Mouse (Mus musculus) heart, embryonic 12.5 days (tissue): ENCODE measurements around the gene Tmeff2. TPM values are rescaled to one million over a fixed set of nuclear protein-coding genes. Genes with fewer than 3 reads are reported as not detected.

Source experiments
- ATAC-seq: fragments of 200-750 bp; cut with Nextera tagmentation; 2 replicates; pipeline ENCODE4 v1.8.0; 2017; ENCODE audit warnings: moderate TSS enrichment, moderate library complexity; ENCODE audit not compliant: insufficient number of reproducible peaks, low FRiP score
- H3K27ac ChIP-seq: fragments of 300-500 bp; sonication (generic); 2 replicates; pipeline ENCODE4 v1.5.1; 2016; ENCODE audit warnings: mild to moderate bottlenecking, moderate library complexity; ENCODE audit not compliant: poor library complexity, severe bottlenecking
- H3K27me3 ChIP-seq: fragments of 300-500 bp; sonication (generic); replicated peaks from 2 replicates; pipeline ENCODE4 v1.6.1; 2016; ENCODE audit warnings: mild to moderate bottlenecking, moderate library complexity
- H3K36me3 ChIP-seq: fragments of 300-500 bp; sonication (generic); 2 replicates; pipeline ENCODE4 v1.6.1; 2016; ENCODE audit warnings: mild to moderate bottlenecking, moderate library complexity
- H3K4me1 ChIP-seq: fragments of 300-500 bp; sonication (generic); replicated peaks from 2 replicates; pipeline ENCODE4 v1.6.1; 2016; ENCODE audit warnings: mild to moderate bottlenecking
- H3K4me2 ChIP-seq: fragments of 300-500 bp; sonication (generic); 2 replicates; pipeline ENCODE4 v1.6.1; 2016; ENCODE audit warnings: mild to moderate bottlenecking, moderate library complexity
- H3K4me3 ChIP-seq: fragments of 300-500 bp; sonication (generic); 2 replicates; pipeline ENCODE4 v1.5.1; 2016; ENCODE audit warnings: mild to moderate bottlenecking
- H3K9ac ChIP-seq: fragments of 300-500 bp; sonication (generic); 2 replicates; pipeline ENCODE4 v1.6.1; 2016; ENCODE audit warnings: mild to moderate bottlenecking, moderate library complexity
- H3K9me3 ChIP-seq: fragments of 300-500 bp; sonication (generic); replicated peaks from 2 replicates; pipeline ENCODE4 v1.6.1; 2016; ENCODE audit warnings: mild to moderate bottlenecking, moderate library complexity
- WGBS: fragments of 180-500 bp; shearing (Covaris S2); methylation state at CpG from one replicate; pipeline ENCODE4 v1.1.7; 2016; 5-methylcytosine and 5-hydroxymethylcytosine counted together
- polyA plus RNA-seq: library from polyadenylated mRNA; unstranded; fragments of >200 nt; fragmentation: Nextera tagmentation; extraction: Ambion mirVana; gene quantifications from 2 replicates; pipeline ENCODE4 v1.2.1, GENCODE M21; 2016

Gene Tmeff2
- polyA plus RNA-seq, 1 experiment from 2014 or later: 1.3 TPM

DNA sequence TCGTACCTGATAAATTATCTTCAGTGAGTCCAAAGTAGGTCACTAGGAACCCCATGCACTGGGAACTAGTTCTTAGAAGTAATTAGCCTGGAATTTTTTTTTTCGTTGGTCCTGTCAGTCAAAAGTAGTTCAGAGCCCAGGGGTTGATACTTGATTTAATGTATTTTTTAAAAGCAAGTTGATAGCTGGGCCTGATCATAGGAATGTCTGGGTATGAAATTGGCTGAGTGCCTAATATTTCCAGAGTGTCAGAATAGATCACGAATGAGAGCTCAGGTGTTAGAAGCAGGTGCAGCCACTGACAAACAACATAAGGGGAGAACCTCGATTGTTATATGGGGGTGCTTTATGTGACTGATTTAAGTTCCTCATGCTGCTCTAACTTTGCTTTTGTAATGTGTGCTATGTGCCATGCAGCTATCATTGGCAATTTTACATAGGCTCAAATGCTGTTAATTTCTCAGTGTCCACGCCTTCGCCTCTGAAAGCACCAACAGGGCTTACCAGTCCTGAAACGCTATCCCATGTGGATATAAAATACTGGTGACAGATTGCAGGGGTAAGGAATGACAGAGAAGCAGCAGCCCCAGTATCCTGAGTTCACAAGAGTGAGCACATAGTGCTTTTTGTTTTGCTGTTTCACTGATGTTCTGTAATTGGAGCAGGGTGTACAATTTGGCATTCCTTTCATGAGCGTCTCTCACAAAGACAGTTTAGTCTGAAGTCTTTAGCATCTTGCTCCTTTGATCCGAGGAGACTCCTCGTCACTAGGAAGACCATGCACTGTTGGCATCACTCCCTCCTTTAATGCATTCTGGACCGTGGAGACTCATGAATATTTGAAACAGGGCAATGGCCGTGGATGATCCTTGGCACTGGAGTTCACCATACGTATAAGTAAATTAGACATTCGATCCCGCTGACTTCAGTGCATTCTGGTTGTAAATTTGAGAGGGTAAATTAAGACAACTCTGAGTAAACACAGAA lies 175.6 kb downstream of the Tmeff2 start:
- 79% methylated on average over 15 of the region's 15 CpGs for WGBS
- no peak for ATAC-seq
- Histone ChIP-seq H3K9ac (no peak overlapping the region), H3K27ac (no peak overlapping the region), H3K27me3 (no peaks in the 10 kb centered on the region), H3K4me1 (no peaks in the 10 kb centered on the region), H3K9me3 (no peaks in the 10 kb centered on the region), H3K4me3 (no peak overlapping the region), H3K4me2 (no peak overlapping the region), H3K36me3 (no peaks in the 10 kb centered on the region)

- 79% methylated on average over 2 of the region's 2 CpGs for WGBS
Observed at GRCm38 (mm10) chr1:51088921-51089320, 188.5 kb downstream of the Tmeff2 start.

GRCm38 (mm10) chr1:51089803-51090202 lies 189.4 kb downstream of the Tmeff2 start:
- Histone ChIP-seq H3K4me3 (no peak overlapping the region), H3K9ac (no peak overlapping the region), H3K4me1 (no peaks in the 10 kb centered on the region), H3K27ac (no peak overlapping the region), H3K36me3 (no peaks in the 10 kb centered on the region), H3K9me3 (no peaks in the 10 kb centered on the region), H3K4me2 (no peak overlapping the region), H3K27me3 (no peaks in the 10 kb centered on the region)
- 87% methylated on average over 3 of the region's 3 CpGs for WGBS
- no peak for ATAC-seq

More at GRCm38 (mm10) chr1:51088921-51089320, 188.5 kb downstream of the Tmeff2 start:
- ATAC-seq: no peak
- Histone ChIP-seq H3K4me3 (no peak overlapping the region), H3K27ac (no peak overlapping the region), H3K4me1 (no peaks in the 10 kb centered on the region), H3K9me3 (no peaks in the 10 kb centered on the region), H3K9ac (no peak overlapping the region), H3K36me3 (no peaks in the 10 kb centered on the region), H3K27me3 (no peaks in the 10 kb centered on the region), H3K4me2 (no peak overlapping the region)

DNA sequence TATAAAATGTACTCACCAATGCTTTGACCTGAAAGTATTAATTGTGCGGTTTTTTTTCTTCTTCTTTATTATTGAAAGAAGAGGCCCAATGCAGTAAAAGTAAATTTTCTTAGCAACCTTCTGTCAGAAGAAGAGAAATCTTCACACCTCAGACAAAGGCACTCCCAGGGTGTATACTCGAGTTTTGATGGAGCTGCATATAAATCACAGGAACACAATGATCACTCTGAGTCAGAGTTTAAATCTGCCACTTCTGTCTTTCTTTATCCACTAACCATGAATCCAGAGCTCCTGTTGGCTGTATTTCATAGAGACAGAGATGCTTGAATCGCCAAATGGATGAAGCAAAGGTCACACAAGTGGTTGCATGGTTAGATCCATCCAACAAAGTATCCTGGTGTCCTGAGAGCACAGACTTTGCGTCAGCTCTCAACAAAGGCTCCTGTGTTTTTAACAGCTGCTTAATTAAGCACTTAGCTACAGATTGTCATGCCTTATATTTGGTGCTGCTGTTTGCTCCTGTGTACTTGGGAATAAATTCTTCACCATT lies 189.8 kb downstream of the Tmeff2 start:
- Histone ChIP-seq H3K36me3 (no peaks in the 10 kb centered on the region), H3K4me3 (no peak overlapping the region), H3K4me1 (no peaks in the 10 kb centered on the region), H3K9ac (no peak overlapping the region), H3K27ac (no peak overlapping the region), H3K27me3 (no peaks in the 10 kb centered on the region), H3K4me2 (no peak overlapping the region), H3K9me3 (no peaks in the 10 kb centered on the region)
- ATAC-seq: no peak
- WGBS: 78% methylated on average over 4 of the region's 4 CpGs

GRCm38 (mm10) chr1:51094713-51095112 lies 194.3 kb downstream of the Tmeff2 start:
- no peak for ATAC-seq
- Histone ChIP-seq H3K36me3 (no peaks in the 10 kb centered on the region), H3K4me1 (no peaks in the 10 kb centered on the region; the same call in 1 of the 2 replicates), H3K9ac (no peak overlapping the region), H3K4me3 (no peak overlapping the region), H3K27ac (no peak overlapping the region), H3K27me3 (no peaks in the 10 kb centered on the region), H3K4me2 (no peak overlapping the region), H3K9me3 (no peaks in the 10 kb centered on the region)
- 75% methylated on average over 2 of the region's 2 CpGs for WGBS

DNA sequence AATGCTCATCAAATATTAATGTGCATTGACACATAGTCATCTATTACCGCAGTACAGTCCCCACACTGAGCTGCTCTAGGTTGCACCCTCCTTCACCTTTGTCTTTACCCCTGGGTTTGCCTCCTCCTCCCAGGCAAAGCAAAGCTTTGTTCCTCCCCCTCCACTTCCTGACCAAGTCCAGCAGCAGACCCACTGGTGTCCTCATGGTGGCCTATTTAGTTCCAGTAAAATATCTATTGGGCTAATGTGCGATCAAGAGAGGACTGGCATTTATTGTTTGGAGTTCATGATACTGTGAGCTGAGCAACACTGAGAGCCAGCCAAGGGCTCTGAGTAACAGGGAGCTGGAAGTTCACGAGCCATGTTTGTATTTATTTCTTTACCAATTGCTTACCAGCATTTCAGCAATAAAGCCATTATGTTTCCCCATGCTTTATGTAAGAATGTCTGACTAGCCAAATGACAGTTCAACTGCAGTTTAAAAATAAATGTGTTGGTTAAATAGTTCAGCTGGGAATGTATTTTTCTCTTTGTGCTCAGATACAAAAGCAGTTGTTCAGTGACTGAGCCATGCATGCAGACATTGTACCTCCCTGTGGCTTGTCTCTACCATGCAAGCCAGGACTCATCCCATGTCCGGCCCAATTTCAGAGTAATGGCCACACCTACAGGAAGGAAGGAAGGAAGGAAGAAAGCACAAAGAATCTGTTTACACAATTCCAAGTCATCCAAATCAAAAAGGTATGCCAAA lies 196.6 kb downstream of the Tmeff2 start:
- 67% methylated on average over 4 of the region's 4 CpGs for WGBS
- Histone ChIP-seq H3K27me3 (no peaks in the 10 kb centered on the region), H3K27ac (no peak overlapping the region), H3K9me3 (no peaks in the 10 kb centered on the region), H3K4me2 (no peak overlapping the region), H3K9ac (no peak overlapping the region), H3K4me1 (no peaks in the 10 kb centered on the region; the same call in 1 of the 2 replicates), H3K36me3 (no peaks in the 10 kb centered on the region), H3K4me3 (no peak overlapping the region)
- no peak for ATAC-seq

GRCm38 (mm10) chr1:51101034-51101590 lies 200.7 kb downstream of the Tmeff2 start:
- no peaks in the 10 kb centered on the region; the same call in 1 of the 2 replicates for H3K4me1 ChIP-seq
- no peak overlapping the region for H3K27ac ChIP-seq
- H3K9ac ChIP-seq: no peak overlapping the region
- H3K36me3 ChIP-seq: no peaks in the 10 kb centered on the region
- H3K27me3 ChIP-seq: no peaks in the 10 kb centered on the region
- no peaks in the 10 kb centered on the region for H3K9me3 ChIP-seq
- H3K4me3 ChIP-seq: no peak overlapping the region
- ATAC-seq: no peak
- WGBS: 87% methylated on average over 2 of the region's 2 CpGs
- H3K4me2 ChIP-seq: no peak overlapping the region

DNA sequence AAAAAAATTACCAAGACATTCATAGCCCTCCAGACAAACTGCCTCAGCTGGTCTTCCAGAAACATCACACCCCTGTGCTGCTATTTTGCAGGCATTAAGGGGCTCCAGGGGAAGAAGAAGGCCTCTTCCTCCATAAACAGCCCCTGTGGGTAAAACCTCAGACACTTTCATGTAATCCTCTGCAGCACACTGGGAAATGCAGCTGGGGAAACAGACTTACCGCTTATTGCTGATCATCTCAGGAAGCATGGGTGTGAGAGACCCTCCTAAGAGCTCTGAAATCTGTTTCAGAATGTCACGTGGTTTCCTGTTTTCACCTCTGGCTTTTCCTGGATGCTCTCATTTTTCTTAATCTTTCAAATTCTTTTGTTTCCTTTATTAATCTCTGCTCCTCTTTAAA lies 204.3 kb downstream of the Tmeff2 start:
- Histone ChIP-seq H3K4me1 (no peaks in the 10 kb centered on the region), H3K9me3 (no peaks in the 10 kb centered on the region), H3K27me3 (no peaks in the 10 kb centered on the region), H3K9ac (no peak overlapping the region), H3K27ac (no peak overlapping the region), H3K4me2 (no peak overlapping the region), H3K36me3 (no peaks in the 10 kb centered on the region), H3K4me3 (no peak overlapping the region)
- WGBS: 41% methylated on average over 2 of the region's 2 CpGs
- peak; percentile 53; the same call in 1 of the 2 replicates for ATAC-seq

GRCm38 (mm10) chr1:51106401-51106920 lies 206.0 kb downstream of the Tmeff2 start:
- no peak for ATAC-seq
- no peak overlapping the region for H3K4me3 ChIP-seq
- H3K27me3 ChIP-seq: no peaks in the 10 kb centered on the region
- H3K9me3 ChIP-seq: no peaks in the 10 kb centered on the region
- no peaks in the 10 kb centered on the region for H3K36me3 ChIP-seq
- no peaks in the 10 kb centered on the region for H3K4me1 ChIP-seq
- WGBS: 68% methylated on average over 4 of the region's 4 CpGs
- no peak overlapping the region for H3K4me2 ChIP-seq
- no peak overlapping the region for H3K9ac ChIP-seq
- no peak overlapping the region for H3K27ac ChIP-seq

GRCm38 (mm10) chr1:51107299-51107698 lies 206.9 kb downstream of the Tmeff2 start:
- no peak overlapping the region for H3K4me3 ChIP-seq
- no peak overlapping the region for H3K9ac ChIP-seq
- no peak overlapping the region for H3K4me2 ChIP-seq
- no peaks in the 10 kb centered on the region for H3K4me1 ChIP-seq
- H3K9me3 ChIP-seq: no peaks in the 10 kb centered on the region
- no peak overlapping the region for H3K27ac ChIP-seq
- 63% methylated on average over 2 of the region's 2 CpGs for WGBS
- no peak for ATAC-seq
- H3K27me3 ChIP-seq: no peaks in the 10 kb centered on the region
- no peaks in the 10 kb centered on the region for H3K36me3 ChIP-seq
